Mouse (Mus musculus) CD8-positive naive resting alpha-beta T cell, adult 2 months (primary cell): Measurements from ENCODE around the gene Hist1h3e.
"Not testable (repeated sequence)": the region's sequence is repeated elsewhere in the genome, so short reads cannot be mapped to it uniquely, and the experiment has no call there.

Experiments used
- DNase-seq, 2 experiments: peaks; one replicate each; pipeline ENCODE4 v3.0.0; 2022; ENCODE audit warnings: low read depth in 2 of 2, low spot score in 2 of 2

Gene Hist1h3e

DNA sequence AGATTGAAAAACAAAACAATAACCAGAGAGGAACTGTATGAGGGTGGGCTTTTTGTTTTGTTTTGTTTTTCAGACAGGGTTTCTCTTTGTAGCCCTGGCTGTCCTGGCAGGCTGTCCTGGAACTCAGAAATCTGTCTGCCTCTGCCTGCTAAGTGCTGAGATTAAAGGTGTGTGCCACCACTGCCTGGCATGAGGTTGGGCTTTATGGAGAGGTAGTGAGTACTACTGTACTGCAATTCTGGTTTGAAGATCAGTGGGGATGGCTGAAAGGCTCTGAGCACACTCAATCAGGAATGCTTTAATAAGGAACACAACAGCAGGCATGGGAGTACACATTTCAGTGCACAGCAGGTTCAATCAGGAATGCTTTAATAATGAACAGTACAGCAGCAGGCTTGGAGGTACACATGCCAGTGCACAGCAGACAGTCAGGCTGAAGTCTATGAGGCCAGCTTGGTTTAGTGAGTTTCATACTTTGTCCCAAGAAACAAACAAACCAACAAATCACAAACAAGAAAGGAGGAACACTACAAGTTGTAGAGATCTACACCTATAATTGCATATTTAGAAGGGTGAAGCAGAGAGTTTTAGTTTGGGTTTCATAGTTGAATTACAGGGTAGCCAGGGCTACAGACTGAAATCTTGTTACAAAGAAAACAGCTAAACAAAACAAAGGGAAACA lies 21.4 kb upstream of the Hist1h3e start:
- DNase-seq = no peak

DNA sequence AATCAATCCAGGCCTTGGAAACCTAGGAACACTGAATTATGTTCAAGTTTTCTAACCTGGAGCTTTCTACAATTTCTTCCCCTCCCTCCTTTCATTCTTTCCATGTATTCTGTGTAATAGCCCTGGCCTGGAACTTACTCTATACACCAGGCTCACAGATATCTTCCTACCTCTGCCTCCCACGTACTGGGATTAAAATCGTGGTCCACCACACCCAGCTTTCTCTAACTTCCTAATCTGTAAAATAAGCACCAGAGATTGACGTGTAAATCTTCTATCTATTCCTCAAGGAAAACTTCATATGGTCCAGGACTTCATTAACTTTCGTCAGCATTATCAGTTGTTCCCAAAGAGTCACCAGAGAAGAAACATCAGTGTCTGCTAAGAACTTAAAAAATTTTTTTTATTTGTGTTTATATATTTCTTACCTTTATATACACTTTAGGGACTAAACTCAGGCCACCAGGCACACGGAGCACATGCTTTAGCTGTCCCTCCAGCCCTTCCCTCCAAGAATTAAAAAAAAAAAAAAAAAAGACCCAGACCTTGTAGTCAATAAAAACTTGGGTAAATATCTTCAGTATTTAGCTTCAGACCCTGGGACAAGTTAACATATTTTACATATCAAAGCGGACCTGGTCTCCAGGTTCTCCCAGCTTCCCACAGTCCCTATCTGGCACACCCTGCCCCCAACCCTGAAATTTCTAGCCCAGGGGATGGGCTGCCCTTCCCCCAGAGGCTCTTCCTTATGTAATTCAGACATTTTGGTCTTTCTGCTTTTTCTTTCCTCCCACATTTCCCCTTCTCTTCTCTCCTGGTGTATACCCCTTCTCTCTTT lies 20.3 kb upstream of the Hist1h3e start:
- no peak for DNase-seq

DNA sequence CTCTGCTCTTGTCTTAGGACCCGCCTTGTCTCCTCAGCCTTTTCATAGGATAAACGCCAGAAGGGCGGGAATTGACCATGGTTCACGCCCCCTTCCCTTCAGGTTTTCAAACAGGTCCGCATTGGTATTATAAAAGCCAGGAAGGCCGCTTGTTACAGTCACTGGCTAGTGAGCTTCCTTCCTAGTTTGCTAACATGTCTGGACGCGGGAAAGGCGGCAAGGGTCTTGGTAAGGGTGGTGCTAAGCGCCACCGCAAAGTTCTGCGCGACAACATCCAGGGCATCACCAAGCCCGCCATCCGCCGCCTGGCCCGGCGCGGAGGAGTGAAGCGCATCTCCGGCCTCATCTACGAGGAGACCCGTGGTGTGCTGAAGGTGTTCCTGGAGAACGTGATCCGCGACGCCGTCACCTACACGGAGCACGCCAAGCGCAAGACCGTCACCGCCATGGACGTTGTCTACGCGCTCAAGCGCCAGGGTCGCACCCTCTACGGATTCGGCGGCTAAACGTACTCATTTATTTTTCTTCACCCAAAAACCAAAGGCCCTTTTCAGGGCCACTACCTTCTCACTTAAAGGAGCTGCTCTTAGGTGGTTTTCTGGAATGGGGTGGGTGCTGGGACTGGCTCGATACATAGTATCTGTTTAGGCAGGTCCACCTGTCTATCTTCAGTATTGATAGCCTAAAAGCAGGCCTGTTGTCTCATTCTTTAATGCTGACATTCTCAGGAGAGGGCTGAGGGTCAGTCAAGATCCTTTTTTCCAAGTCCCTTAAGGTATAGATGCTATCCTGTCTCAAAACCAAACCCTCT lies 19.4 kb upstream of the Hist1h3e start, which contains the start of gene Hist1h4d:
Gene Hist1h4d (plus strand): TSS at position 191 of the 811 bp plus-strand sequence.
- peak; percentile 85 to 91 for DNase-seq

DNA sequence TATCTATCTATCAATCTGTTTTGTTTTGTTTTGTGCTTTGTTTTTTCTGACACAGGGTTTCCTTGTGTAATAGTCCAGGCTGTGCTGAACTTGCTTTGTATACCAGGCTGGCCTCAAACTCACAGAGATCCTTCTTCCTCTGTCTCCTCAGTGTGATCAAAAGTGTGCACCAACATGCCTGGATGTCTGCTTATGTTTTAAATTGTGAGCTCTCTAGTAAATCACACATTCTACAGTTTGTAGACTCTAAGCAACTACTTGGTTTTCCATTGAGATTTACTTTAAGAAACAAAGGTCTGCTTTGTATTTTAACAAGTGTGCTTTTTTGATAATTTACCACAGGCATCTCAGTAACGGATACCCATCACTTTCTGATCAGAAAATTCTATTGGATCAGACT lies 15.7 kb upstream of the Hist1h3e start:
- no peak for DNase-seq

DNA sequence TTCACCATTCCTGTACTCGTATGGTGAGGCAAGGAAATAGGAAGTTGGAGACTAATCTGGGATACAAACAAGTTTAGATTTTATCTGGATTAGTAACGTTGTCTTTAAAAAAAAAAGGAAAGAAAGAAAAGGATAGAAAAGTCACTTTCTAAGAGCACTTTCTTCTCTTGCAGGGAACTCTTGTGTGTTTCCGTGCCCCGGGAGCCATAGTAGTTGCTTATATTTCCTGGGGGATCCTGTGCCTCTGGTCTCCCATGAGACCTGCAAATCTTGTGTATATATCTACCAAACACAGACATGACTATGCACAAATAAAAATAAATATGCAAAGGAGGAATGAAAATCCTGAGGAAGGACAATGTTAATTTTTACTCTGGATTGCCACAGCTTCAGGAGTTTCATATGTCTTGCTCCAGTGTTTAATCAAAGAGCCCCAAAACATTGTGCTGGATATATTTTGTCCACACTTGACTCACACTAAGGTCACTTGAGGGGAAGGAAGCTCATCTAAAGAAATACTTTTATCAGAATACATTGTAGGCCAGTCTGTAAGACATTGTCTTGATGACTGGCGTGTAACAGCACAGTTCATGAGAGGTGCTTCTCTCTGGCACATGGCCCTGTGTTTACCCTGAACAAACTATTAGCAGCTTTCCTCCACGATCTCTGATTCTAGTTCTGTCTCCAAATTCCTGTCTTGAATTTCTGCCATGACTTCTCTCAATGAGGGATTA lies 14.9 kb upstream of the Hist1h3e start:
- DNase-seq = no peak

DNA sequence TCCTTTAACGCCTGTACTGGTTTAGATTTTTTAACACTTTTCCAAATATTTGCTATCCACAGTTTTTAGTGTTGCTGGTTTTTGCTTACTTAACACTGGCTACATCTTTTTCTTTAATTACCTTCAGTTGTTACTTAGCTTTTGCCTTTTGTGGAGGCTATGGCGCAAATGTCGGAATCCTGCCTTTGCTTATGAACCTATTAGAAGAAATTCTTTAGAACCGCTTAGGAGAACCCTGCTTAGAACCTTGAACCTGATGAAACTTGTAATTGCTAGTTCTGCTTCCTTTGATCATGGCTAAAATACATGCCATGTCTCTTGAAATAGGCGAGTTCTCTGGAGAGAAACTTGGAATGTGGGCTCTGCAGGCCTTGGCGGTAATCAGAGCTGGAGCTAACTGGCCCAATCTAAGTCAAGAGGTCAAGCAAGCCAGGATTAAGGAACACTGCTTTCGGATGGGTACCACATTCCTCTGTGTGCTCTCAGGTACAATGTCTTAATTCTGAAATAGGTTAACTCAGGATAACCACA lies 14.2 kb upstream of the Hist1h3e start:
- DNase-seq = no peak

DNA sequence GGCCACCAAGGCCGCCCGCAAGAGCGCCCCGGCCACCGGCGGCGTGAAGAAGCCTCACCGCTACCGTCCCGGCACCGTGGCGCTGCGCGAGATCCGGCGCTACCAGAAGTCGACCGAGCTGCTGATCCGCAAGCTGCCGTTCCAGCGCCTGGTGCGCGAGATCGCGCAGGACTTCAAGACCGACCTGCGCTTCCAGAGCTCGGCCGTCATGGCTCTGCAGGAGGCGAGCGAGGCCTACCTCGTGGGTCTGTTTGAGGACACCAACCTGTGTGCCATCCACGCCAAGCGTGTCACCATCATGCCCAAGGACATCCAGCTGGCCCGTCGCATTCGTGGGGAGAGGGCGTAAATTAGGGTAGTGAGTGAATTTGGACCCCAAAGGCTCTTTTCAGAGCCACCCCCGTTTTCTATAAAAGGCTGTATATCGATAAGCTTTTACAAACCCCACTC lies 13.7 kb upstream of the Hist1h3e start:
- DNase-seq = not testable (repeated sequence)

DNA sequence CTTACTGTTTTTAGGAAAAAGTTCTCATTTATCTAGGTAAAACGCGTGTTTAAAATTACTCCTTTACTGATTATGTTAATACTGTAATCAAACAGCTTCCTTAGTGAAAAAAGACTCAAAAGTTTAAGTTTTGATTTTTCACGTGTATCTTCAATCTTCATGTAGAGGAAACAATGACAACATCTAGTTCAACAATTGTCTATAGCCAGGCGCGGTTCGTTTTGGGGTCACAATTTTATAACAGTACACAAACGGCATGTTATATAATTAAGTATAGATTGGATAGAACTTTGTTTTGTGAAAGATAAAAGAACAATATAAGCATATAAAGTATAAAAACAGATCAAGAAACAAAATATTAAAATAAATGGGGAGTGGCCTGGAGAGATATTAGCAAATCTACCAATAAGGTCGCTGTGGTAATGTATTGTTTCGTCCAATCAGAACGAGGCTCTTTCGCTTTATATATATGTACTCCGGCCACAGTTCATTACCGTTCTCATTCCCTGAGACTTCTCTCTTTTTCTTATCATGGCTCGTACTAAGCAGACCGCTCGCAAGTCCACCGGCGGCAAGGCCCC lies 13.2 kb upstream of the Hist1h3e start, which contains the start of gene Hist1h3d:
Gene Hist1h3d (plus strand): TSS at position 493 of the 581 bp plus-strand sequence.
- DNase-seq = no peak

DNA sequence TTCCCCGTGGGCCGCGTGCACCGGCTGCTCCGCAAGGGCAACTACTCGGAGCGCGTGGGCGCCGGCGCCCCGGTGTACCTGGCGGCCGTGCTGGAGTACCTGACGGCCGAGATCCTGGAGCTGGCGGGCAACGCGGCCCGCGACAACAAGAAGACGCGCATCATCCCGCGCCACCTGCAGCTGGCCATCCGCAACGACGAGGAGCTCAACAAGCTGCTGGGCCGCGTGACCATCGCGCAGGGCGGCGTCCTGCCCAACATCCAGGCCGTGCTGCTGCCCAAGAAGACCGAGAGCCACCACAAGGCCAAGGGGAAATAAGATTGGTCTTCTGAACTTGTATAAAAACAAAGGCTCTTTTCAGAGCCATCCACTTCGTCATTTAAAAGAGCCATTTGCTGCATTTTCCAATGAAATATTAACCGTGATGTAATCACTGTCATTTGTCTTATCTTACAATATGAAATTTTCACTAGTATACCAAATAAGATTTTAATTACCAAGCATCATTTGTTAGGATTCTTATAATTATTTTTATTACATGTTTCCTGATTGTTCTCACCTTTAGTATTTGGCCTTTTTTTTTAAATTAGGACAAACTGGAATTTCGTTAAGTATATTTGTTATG lies 12.5 kb upstream of the Hist1h3e start:
- DNase-seq = not testable (repeated sequence)

DNA sequence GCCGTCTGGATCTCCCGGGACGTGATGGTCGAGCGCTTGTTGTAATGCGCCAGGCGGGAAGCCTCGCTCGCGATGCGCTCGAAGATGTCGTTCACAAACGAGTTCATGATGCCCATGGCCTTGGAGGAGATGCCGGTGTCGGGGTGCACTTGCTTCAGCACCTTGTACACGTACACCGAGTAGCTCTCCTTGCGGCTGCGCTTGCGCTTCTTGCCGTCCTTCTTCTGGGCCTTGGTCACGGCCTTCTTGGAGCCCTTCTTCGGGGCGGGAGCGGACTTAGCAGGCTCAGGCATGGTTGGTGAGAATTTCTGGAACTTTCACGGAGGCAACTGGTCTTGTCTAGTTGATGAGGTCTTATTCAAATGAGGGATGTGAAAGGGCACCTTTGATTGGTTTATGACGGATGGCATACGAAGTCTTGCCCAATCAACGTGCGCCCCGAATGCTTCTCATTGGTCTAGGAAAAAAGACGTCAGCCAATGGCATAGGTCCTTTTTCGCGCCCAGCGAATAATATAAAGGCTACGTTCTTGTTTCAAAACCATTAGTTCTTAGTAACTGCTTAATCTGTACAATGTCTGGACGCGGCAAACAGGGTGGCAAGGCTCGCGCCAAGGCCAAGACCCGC lies 11.8 kb upstream of the Hist1h3e start, which contains the start of the genes Hist1h2bf and Hist1h2ad:
Gene Hist1h2bf (minus strand): TSS at position 299 of the 627 bp plus-strand sequence.
Gene Hist1h2ad (plus strand): TSS at position 484 of the 627 bp plus-strand sequence.
- DNase-seq = peak; percentile 68 to 76

DNA sequence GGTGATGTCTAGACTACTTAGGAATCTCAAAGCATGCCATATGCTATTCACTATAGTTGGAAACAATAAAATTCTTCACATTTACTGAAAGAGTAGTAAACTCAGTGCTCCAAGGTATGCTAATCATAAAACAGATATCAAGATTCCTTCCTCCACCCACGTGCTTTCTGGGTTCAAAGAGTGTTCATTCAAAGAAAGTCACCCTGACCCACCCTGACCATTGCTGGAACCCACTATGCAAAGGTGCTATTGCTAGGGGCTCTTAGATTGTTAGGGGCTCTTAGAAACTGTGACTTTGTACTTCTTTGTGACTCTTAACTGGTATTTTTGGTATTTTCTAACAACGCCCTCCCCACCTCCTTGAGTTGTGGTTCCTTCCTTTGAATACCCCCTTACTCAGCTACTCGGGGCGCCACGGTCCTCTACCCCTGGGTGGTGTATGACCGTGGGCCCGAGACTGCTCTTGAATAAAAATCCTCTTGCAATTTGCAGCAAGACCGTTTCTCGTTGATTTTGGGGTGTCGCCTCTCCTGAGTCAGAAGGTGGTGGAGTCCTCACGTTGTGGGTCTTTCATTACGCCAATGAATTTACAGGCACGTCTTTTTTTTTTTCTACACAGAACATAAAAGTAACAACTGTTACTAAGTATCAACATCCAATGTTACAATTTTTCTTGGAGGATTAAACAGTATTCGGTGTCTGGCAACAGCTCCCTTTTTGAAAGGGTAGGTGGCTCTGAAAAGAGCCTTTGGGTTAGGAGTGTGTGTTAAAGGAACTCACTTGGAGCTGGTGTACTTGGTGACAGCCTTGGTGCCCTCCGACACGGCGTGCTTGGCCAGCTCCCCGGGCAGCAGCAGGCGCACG lies 11.1 kb upstream of the Hist1h3e start:
- DNase-seq = not testable (repeated sequence)

DNA sequence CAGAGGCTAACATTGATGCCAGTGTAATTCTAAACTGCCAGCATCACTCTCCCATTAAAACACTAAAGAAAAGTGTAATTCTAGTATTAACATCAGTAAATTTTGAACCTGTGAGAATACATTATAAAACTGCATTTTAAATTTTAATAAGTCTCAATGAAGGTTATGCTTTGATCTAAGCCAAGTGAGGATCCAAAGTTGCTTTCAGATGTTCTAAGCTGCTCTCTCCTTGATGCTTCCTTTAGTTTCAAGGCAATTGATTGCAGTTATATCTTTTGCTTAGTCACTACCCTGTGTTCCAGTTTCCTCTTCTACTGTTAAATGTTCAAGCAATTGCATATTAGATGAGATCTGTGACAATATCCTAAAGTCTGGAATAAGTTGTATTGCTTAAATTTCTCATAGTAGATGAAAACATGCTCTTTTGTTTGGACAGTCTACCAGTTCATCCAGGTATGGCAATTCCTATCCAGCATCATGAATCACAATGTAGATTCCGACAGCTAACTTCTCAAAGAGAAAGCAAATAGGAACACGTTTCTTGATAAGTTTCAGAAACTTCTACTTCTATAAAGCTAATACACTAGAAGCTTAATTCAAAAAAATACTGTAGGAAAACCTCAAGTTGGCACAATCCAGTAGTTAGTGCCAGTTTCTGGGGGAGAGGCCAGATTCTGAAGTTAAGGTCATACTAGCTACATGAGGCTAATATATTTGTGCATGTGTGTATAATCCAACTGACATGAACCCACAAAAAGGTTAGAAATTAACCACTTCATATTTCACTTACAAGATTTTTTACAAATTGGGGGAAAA lies 10.3 kb upstream of the Hist1h3e start:
- no peak for DNase-seq

DNA sequence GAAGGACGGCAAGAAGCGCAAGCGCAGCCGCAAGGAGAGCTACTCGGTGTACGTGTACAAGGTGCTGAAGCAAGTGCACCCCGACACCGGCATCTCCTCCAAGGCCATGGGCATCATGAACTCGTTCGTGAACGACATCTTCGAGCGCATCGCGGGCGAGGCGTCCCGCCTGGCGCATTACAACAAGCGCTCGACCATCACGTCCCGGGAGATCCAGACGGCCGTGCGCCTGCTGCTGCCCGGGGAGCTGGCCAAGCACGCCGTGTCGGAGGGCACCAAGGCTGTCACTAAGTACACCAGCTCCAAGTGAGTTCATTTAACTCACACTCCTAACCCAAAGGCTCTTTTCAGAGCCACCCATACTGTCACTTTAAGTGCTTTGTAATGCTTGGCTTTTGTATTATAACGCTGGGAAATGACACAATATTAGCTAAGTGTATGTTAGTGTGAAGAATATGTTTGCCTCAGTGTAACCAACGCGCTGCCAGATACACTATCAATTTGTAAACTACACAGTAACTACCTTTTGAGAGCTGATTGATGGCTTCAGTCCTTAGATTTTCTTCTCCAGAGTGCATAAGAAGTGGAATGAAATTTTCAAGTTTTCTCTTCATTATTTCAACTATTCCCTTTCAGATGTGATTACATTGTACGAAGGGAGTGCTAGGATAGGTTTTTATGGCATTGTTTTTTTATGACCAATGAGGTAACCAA lies 9.5 kb upstream of the Hist1h3e start:
- not testable (repeated sequence) for DNase-seq

DNA sequence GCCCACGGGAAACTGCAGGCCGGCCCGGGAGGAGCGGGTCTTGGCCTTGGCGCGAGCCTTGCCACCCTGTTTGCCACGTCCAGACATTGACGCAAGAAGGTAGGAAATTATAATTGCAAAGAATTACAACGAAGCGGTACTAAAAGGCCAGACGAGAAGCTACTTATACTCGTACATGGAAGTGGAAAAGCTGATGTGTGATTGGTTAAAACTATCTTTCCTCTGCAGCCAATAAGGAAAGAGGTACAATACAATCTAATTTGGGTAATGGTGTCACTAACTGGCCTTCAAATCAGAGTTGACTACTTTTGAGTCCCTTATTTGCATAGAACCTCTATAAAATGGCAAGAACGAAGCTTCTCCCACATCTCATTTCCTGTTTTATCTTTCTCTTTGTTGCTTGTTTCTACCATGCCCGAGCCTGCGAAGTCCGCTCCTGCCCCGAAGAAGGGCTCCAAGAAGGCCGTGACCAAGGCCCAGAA lies 8.9 kb upstream of the Hist1h3e start, which contains the start of the genes Hist1h2ae and Hist1h2bg:
Gene Hist1h2ae (minus strand): TSS at position 199 of the 482 bp plus-strand sequence.
Gene Hist1h2bg (plus strand): TSS at position 375 of the 482 bp plus-strand sequence.
- peak; percentile 48 to 67 for DNase-seq

DNA sequence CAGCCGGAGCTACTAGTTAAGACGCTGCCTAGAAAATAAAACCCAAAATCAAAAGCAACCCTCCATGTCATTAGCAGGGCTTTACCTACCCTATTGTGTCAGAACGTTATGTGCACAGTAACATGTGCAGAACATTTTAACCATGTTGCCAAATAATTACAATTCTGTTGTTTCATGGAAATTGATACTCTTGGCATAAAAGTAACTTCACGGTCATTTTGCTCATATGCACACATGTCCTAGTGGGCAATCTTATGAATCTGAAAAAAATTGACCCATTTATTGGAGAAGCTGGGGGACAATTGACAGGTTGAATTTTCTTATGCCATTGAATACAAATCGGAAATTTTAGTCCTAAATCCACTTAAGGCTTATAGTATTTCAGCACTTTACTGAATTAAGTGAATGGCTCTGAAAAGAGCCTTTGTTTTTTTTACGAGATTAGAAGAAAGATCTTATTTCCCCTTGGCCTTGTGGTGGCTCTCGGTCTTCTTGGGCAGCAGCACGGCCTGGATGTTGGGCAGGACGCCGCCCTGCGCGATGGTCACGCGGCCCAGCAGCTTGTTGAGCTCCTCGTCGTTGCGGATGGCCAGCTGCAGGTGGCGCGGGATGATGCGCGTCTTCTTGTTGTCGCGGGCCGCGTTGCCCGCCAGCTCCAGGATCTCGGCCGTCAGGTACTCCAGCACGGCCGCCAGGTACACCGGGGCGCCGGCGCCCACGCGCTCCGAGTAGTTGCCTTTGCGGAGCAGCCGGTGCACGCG lies 8.3 kb upstream of the Hist1h3e start:
- not testable (repeated sequence) for DNase-seq
